Mouse (Mus musculus) heart, postnatal 14 days (tissue): ENCODE measurements around the gene Fam131c. TPM values are rescaled to one million over a fixed set of nuclear protein-coding genes. Genes with fewer than 3 reads are reported as not detected.

Experiments used
- DNase-seq, 2 experiments: peaks; one replicate each; pipeline ENCODE4 v3.0.0; 2021 to 2022
- intact Hi-C: fragments of 180-260 bp; cut with DNase I; formaldehyde crosslinking; loops from one replicate; pipeline ENCODE4 v1.15.1; 2025
- microRNA-seq, 2 experiments: library from miRNA; unstranded; fragments of <30 nt; microRNA quantifications; one replicate each; pipeline ENCODE4 v1.2.0; 2021 to 2022
- total RNA-seq, 2 experiments: library from RNA; stranded (reverse); gene quantifications; 2 replicates each; pipeline ENCODE4 v1.2.3; 2021

The Fam131c gene
- total RNA-seq, 2 experiments from 2014 or later, result 0.15 to 0.65 TPM

- peak; percentile 51 to 66 for DNase-seq
- intact Hi-C loops, result loop anchor here (1.0 to 5.0 kb wide), 3 partner anchors 25 to 131 kb away; no protein-coding TSS in a partner anchor
These were observed 61.8 kb downstream of the Fam131c start for GRCm38 (mm10) chr4:141429847-141430246.

GRCm38 (mm10) chr4:141430997-141431396, 63.0 kb downstream of the Fam131c start:
- peak; percentile 82 to 86 for DNase-seq
- intact Hi-C loops, result loop anchor here (1.0 to 5.0 kb wide), 4 partner anchors 26 to 144 kb away; no protein-coding TSS in a partner anchor

GRCm38 (mm10) chr4:141432666-141433065, 64.6 kb downstream of the Fam131c start:
- DNase-seq, result no peak
- intact Hi-C loops, result loop anchor here (5.0 kb wide), 1 partner anchor 55 kb away; no protein-coding TSS in a partner anchor

GRCm38 (mm10) chr4:141433191-141433590, 65.2 kb downstream of the Fam131c start:
- intact Hi-C loops, result loop anchor here (5.0 kb wide), 1 partner anchor 54 kb away; no protein-coding TSS in a partner anchor
- no peak for DNase-seq

Small RNA genes within 50 kb of the gene (microRNA-seq; reads per million reads assigned to microRNA genes)
- 0 reads per million in 2 experiments for gene Gm25690

Other genes with a start within 250 kb of the Fam131c start
- 10 to 100 TPM; 87.6 to 91.4 TPM for gene Szrd1, start 228.4 kb upstream of the Fam131c start, total RNA-seq
- 10 to 100 TPM; 13.0 to 13.5 TPM for gene Fbxo42, start 220.3 kb upstream of the Fam131c start, total RNA-seq
- gene Rsg1, start 154.3 kb upstream of the Fam131c start, total RNA-seq, result under 1 TPM; 0.68 to 0.86 TPM
- gene Arhgef19, start 128.7 kb upstream of the Fam131c start, total RNA-seq, result 10 to 100 TPM; 20.7 TPM
- 1 to 10 TPM; 8.0 to 8.9 TPM for gene Epha2, start 67.0 kb upstream of the Fam131c start, total RNA-seq
- gene Clcnka, start 30.5 kb downstream of the Fam131c start, total RNA-seq, result not detected
- gene Clcnkb, start 47.8 kb downstream of the Fam131c start, total RNA-seq, result 1 to 10 TPM in 1 of 2 experiments, under 1 TPM in 1; 0.83 to 1.5 TPM
- 100 to 1,000 TPM; 760 to 902 TPM for gene Hspb7, start 52.6 kb downstream of the Fam131c start, total RNA-seq
- gene Srarp, start 67.9 kb downstream of the Fam131c start, total RNA-seq, result under 1 TPM; 0.34 to 0.43 TPM
- gene Zbtb17, start 76.4 kb downstream of the Fam131c start, total RNA-seq, result 10 to 100 TPM; 20.8 to 21.2 TPM
- 10 to 100 TPM; 33.8 to 34.0 TPM for gene Spen, start 170.4 kb downstream of the Fam131c start, total RNA-seq
- gene Fblim1, start 237.9 kb downstream of the Fam131c start, total RNA-seq, result 100 to 1,000 TPM; 299 to 338 TPM